Mouse (Mus musculus) embryonic stem cell, embryonic (primary cell): ENCODE results near the gene Mrpl42.

Source experiments
- CTCF ChIA-PET, 4 experiments: fragments of 300-600 bp in 2 of 4; fragments of 350-600 bp in 2 of 4; sonication (Branson Sonifier 250); formaldehyde crosslinking; loops; one replicate each; lab custom pipeline; 2022; ENCODE audit warnings: inconsistent platforms in 2 of 4; lab: Charles Lee
- POLR2A ChIA-PET, 4 experiments: fragments of 300-600 bp in 2 of 4; fragments of 350-600 bp in 2 of 4; sonication (Branson Sonifier 250); formaldehyde crosslinking; loops; one replicate each; lab custom pipeline; 2022; ENCODE audit warnings: antibody characterized with exemption in 4 of 4, inconsistent platforms in 1 of 4; lab: Charles Lee

Gene Mrpl42

DNA sequence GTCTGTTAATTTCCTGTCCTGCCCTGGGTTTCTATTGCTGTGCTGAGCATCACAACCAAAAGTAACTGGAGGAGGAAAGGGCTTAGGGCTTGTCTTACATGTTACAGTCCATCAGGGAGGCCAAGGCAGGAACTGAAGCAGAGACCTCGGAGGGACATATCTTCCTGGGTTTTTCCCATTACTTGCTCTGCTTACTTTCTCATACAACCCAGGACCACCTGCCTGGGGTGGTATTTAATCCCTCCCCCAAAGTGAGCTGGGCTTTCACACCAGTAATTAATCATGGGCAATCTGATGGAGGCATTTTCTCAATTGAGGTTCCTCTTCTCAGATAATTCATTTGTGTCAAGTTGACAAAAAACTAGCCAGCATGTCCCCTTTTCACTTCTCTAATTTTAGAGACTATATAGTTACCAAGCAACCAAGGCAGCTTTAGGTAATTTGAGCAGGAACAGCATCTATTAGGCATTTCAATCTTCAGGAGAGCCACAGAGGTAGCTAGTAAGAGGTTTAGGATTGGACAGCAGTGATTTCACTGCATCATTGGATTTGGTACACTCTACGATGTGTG, 28.9 kb upstream of the Mrpl42 start:
- CTCF ChIA-PET: no interaction called here
- POLR2A ChIA-PET: interaction anchor here in 3 of 4 experiments (1.3 to 6.8 kb wide), 5 partner anchors 12 to 23 kb away, joined by 5 to 129 read pairs (median 5); partner anchors contain the start of gene Ube2n (in 3 of the 3)

DNA sequence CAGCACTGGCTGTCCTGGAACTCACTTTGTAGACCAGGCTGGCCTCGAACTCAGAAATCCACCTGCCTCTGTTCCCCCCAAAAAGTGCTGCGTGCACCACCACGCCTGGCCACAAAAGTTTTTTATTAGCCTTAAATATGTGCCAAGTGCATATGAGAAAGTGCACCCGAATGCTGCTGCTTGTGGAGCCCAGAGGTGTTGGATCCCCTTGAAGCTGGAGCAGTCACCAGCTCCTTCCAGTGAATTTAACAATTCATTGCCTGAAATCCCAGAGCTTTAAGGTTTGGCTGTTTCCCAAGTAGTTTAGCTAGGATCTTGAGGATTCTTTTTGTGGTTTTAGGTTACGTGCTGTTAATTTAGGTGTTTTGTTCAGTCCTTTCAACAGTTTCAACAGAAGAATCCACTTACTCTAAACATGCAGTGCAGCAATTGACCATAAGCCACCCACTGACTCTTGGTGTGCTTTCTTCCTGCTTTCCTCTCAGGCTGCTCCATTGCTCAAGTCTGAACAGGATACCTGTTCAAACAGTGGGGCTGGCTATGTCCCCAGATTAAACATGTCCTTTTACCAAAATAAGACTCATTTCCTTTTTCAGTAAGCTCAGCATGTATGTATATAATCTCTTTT, 24.9 kb upstream of the Mrpl42 start:
- POLR2A ChIA-PET: interaction anchor here in 3 of 4 experiments (0.6 to 3.2 kb wide), 14 partner anchors 8 to 368 kb away, joined by 3 to 34 read pairs (median 4); partner anchors contain the start of gene Ube2n (in 2 of the 3)
- CTCF ChIA-PET: no interaction called here

DNA sequence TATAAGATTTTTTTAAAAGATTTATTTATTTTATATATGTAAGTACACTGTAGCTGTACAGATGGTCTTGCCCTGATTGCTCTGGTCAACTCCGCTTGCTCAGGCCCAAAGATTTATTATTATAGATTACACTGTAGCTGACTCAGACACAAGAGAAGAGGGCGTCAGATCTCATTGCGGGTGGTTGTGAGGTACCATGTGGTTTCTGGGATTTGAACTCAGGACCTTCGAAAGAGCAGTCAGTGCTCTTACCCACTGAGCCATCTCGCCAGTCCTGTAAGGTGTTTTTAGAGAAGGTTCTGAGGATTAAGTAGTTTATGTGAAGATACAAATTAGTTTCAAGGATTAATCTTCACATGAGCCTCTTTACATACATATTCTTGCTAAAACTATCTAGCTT, 24.1 kb upstream of the Mrpl42 start:
- CTCF ChIA-PET: no interaction called here

DNA sequence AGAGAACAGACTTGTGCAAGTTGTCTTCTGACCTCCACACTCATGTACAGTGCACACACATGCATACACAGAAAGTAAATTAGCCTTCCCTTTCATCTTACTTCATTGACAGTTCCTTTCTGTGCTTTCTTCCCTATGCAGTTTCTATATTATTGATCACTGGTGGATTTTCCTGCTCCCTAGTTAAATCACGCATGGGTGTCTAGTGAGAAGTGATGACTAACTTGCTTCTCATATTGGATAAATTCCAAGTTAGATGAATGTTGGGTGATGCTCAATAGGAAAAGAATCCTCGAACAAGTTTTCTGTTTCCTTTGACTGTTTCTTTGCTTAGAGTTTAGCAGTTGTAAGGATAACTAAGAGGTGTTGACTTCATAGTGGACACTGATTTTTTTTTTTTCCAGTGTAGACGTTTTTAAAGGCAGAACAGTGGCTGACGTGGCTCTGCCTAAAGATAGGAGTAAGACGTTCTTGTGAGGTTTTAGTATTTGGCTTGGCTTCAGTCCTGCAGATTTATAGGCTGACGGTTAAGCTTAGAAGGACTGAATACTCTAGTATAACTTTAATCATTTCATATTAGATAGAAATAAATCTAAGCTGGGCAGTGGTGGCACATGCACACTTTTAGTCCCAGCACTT, 23.4 kb upstream of the Mrpl42 start:
- CTCF ChIA-PET: no interaction called here
- POLR2A ChIA-PET: interaction anchor here in 3 of 4 experiments (0.6 to 3.2 kb wide), 6 partner anchors 8 to 929 kb away, joined by 4 to 34 read pairs (median 8); partner anchors contain the start of gene Ube2n (in 2 of the 3)

More for the DNA sequence above, 24.1 kb upstream of the Mrpl42 start:
- POLR2A ChIA-PET: interaction anchor here in 3 of 4 experiments (0.8 to 3.2 kb wide), 9 partner anchors 8 to 29 kb away, joined by 3 to 34 read pairs (median 6); partner anchors contain the start of gene Ube2n (in 2 of the 3)

DNA sequence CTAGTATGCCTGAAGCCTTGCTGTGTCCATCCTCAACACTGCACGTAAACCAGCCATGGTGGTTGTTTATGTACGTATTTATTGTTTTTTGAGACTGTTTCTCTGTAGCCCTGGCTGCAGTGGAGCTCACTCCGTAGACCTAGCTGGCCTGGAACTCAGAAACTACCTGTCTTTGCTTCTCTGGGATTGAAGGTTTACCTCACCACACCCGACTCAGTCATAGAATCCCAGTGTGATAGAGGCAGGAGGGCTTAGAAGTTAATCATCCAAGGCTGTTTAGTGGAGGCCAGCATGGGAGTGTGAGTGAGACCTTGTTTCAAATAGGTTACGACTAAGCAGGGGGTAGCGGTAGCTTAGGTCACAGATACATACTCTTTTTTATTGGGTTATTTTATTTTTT, 15.9 kb upstream of the Mrpl42 start:
- ChIA-PET POLR2A (interaction anchor here in 3 of 4 experiments (0.6 to 13.4 kb wide), 9 partner anchors 9 to 567 kb away, joined by 3 to 129 read pairs (median 3); partner anchors contain the start of gene Mrpl42 (in 1 of the 3)), CTCF (no interaction called here)

DNA sequence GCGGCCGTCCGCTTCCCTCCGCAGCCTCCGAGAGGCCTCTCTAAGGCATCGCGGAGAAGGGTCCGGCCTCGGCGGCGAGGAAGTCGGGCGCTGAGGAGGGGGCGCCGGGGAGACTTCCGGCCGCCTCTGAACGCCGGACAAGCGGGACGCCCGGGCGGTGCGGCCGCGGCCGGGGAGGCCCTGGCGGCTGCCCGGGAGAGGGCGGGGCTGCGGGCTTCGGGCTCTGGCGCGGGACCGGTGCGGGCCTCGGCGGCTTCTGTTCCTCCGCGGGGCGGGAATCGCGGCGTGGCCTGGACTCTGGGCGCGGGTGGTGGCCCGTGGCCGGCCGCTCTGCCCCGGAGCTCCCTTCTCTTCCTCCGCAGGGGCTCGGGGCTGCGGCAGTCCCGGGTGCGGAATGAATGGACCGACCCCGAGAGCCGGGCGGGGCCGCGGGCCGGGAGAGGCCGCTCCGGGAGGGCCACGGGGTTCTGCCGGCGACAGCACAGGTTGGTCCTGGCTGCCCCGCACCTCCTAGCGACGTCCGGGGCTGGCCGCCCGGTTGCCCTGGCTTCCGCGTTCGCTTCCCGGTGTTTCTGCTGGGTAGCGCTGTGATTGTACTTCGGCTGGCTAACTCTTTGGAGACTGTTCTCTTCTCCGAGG, 13.7 kb upstream of the Mrpl42 start:
- ChIA-PET CTCF (no interaction called here), POLR2A (interaction anchor here (0.5 to 13.4 kb wide), 79 partner anchors 7 to 1317 kb away, joined by 3 to 143 read pairs (median 5); partner anchors contain the start of genes Mrpl42 (in 4 of the 4), Eea1 (in 2 of the 4), Nudt4 (in 2 of the 4) and Socs2 (in 2 of the 4))

DNA sequence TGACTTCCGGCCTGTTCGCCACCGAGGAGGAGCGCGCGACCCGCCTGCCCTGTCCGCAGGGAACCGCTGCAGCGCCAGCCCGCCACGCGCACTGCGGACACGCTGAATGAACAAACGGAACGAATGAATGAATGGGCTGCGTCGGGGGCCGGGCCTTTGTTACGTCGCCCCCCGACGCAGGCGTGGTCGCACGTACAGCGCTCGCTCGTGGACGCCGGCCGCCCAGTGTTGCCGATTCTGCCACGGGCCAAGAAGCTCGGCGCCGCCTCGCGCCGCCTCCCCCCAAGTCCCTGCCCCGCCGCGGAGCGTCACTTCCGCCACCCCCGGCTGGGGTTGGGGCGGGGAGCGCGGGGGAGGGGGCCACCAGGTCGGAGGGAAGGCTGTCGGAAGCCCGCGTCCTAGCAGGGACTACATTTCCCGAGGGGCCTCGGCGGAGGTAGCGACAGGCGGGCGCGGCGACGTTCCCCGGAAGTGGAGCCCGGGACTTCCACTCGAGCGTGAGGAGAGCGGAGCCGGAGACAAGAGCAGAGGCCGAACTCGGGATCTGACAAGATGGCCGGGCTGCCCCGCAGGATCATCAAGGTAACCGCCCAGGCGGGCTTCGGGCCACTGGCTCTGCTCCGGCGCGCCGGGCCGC, 13.0 kb upstream of the Mrpl42 start, which contains the start of gene Ube2n:
Gene Ube2n (plus strand): TSS at position 490 of the 637 bp plus-strand sequence.
- POLR2A ChIA-PET: interaction anchor here (0.5 to 13.4 kb wide), 97 partner anchors 8 to 1316 kb away, joined by 3 to 143 read pairs (median 4); partner anchors contain the start of genes Mrpl42 (in 4 of the 4), Eea1 (in 2 of the 4), Nudt4 (in 2 of the 4) and Socs2 (in 2 of the 4)
- CTCF ChIA-PET: interaction anchor here in 2 of 4 experiments (0.6 to 1.0 kb wide), 2 partner anchors 9 to 21 kb away, joined by 3 to 9 read pairs; no protein-coding TSS in a partner anchor

DNA sequence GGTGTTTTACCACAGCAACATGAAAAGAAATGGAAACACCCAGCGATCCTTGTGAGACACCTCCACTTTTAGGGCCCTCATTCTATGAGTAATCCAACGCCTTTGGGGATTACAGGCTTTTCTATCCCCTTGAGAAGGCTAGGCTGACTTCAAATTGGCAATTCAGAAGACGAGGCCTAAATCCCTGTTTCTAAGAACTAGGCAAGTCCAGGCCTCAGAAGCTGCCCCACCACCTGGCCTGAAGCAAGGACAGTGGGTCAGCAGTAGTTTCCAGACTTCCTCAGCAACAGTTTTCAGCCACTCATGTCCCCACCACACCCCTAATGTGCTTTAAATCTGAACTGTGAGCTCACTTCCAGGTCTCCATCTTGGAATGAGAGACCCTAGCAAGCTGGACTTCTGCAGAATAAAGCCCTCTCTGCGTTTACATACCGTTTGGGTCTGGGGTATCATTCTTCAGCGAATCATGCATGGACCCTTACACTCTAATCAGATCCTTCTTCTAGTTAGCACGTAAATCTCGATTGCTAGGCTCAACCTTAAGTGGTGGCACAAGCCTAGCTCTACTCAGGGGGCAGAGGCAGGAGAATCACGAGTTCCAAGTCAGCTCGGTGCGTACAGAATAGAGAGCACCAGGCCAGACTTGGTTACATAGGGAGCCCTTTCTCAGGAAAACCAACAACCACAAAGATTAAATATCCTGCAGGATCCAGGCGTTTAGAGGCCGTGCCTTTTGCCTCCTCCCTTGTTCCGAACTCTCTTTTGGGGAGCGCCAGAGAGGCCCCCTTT, 12.2 kb upstream of the Mrpl42 start:
- ChIA-PET CTCF (interaction anchor here in 2 of 4 experiments (0.6 to 1.0 kb wide), 2 partner anchors 10 to 22 kb away, joined by 3 to 9 read pairs; no protein-coding TSS in a partner anchor), POLR2A (interaction anchor here (0.6 to 13.4 kb wide), 94 partner anchors 8 to 1208 kb away, joined by 3 to 143 read pairs (median 5); partner anchors contain the start of genes Mrpl42 (in 3 of the 4), Eea1 (in 2 of the 4), Nudt4 (in 2 of the 4) and Socs2 (in 2 of the 4))

DNA sequence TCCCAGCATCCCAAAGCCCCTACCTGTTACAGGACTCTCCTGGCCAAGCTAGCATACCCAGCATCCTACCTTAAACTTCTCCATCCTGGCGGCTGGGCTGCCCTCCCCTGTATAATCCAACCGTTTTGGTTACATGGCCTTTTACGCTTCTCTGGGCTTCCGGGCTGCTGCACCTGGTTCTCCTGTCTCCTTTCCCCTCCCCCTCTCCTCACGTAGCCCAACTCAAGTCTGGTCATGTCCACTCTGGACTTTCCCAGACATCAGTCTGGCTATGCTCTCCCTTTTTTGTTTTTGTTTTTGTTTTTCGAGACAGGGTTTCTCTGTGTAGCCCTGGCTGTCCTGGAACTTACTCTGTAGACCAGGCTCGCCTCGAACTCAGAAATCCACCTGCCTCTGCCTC, 10.9 kb upstream of the Mrpl42 start:
- ChIA-PET POLR2A (interaction anchor here (0.6 to 13.4 kb wide), 34 partner anchors 10 to 1104 kb away, joined by 3 to 143 read pairs (median 5); partner anchors contain the start of genes Mrpl42 (in 2 of the 4), Nudt4 (in 2 of the 4), Socs2 (in 2 of the 4) and Btg1 (in 1 of the 4)), CTCF (interaction anchor here in 2 of 4 experiments (0.5 to 1.1 kb wide), 3 partner anchors 11 to 522 kb away, joined by 3 to 6 read pairs (median 4); partner anchors contain the start of gene Mrpl42 (in 1 of the 2))

DNA sequence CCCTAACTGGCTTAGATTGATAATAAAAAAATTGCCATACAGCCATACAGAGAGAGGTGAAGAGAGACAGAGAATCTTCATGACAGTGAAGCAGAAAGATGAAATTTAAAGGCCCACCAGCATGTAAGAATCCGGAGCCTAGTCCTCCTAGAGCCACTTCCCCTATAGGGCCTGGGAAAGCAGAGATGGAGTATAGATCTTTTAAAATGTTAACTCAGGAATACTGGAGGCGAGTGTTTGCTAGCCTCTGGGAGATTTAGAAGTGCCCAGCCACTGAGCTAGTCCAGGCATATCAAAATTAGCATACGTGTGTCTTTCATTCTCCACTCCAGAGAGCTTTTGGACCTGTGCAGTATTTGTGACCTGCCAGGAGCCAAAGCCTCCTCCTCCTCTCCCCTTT, 7.5 kb upstream of the Mrpl42 start:
- POLR2A ChIA-PET: interaction anchor here in 2 of 4 experiments (0.8 to 1.6 kb wide), 5 partner anchors 10 to 55 kb away, joined by 3 to 6 read pairs (median 3); partner anchors contain the start of gene Nudt4 (in 1 of the 2)
- CTCF ChIA-PET: no interaction called here

DNA sequence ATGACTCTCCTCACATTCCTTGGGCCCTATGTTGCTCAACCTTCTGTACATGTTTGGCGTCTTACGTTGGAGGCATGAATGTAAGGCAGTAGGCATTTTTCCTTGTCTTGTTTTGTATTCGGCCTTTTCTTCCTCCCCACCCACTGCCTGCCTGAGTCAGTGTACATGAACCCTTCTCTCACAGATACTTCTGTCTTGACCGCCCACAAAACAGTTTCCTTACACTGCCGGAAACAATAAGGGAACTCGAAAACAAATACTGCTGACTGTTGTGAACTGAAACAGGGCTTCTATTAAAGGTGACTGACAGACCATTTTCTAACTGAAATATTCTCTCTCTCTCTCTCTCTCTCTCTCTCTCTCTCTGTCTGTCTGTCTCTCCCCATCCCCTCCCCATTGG, 7.1 kb upstream of the Mrpl42 start:
- CTCF ChIA-PET: no interaction called here
- POLR2A ChIA-PET: interaction anchor here in 2 of 4 experiments (1.4 to 2.9 kb wide), 3 partner anchors 10 to 11 kb away, joined by 3 to 12 read pairs (median 6); no protein-coding TSS in a partner anchor

DNA sequence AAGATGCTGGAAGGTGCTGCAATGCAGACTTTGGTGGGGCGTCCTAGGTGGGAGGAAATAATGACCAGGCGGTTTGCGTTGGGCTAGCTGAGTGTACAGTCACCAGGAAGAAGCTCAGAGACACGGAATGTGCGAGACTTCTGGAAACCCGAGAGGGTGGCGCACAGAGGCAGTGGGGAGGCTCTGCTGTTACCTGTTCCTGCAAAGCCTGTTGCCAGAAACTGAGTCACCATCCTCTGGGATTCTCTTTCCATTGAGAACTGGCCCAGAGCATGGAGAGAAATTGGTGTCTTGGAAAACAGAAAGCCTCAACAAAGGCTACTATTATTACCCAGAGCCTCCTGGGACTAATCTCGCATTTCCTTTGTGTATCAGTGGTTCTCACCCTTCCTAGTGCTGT, 6.4 kb upstream of the Mrpl42 start:
- ChIA-PET POLR2A (interaction anchor here in 2 of 4 experiments (0.6 to 2.9 kb wide), 6 partner anchors 9 to 1212 kb away, joined by 3 to 14 read pairs (median 4); no protein-coding TSS in a partner anchor), CTCF (no interaction called here)

DNA sequence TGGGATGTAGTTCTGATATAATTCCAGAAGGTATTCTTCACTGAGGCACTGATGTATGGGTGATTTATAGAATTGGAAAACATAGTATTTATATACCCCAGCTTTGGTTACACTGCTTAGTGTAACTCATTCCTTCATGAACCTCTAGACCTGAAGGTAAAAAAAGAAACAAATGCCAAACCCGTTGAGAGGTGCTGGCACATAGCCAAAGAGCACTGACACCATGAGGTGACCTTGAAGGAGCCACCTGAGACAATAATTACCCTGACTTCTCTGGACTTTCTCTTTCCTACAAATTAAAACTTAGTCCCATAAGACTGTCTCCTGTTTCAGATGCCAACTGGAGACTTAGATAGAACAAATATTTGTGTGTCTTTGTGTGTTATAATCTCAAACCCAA, 2.6 kb upstream of the Mrpl42 start:
- ChIA-PET CTCF (no interaction called here), POLR2A (interaction anchor here in 2 of 4 experiments (8.5 to 14.0 kb wide), 2 partner anchors 9 kb away, joined by 111 to 143 read pairs; partner anchors contain the start of gene Ube2n (in 2 of the 2))

DNA sequence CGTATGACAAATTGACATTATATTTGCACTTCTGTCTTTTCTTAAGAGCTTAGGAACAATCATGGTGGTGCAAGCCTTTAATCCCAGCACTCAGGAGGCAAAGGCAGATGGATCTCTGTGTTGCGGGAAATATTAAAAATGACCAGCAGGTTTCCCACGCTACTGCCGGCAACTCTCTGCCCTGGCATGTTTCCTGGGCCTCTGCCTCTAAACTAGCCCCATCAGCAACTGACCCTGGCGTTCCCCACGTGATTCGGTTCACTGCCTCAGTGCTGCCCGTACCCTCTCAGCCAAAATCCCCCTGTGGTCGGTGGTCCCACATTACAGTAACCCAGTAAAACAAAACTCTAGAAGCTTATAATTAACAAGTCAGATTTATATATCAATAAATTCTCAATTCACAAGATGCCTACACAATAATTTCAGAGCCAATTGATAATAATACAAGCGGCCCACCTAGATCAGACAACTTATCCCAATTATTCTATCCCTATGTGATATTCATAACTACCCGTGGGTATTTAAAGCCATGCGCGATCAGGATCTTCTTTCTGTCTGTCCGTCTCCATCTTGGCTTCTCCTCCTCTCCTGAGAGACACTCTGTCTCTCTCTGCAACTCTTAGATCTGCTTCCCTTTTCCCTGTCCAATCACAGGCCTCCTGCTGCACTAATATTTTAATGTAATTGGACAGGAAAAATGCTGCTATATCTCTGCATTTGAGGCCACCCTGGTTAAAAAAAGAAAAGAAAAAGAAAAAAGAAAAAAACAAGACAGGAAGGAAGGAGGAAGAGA, 1.9 kb upstream of the Mrpl42 start:
- ChIA-PET POLR2A (interaction anchor here in 2 of 4 experiments (1.3 to 14.0 kb wide), 3 partner anchors 10 to 89 kb away, joined by 3 to 143 read pairs (median 111); partner anchors contain the start of gene Ube2n (in 2 of the 2)), CTCF (no interaction called here)

DNA sequence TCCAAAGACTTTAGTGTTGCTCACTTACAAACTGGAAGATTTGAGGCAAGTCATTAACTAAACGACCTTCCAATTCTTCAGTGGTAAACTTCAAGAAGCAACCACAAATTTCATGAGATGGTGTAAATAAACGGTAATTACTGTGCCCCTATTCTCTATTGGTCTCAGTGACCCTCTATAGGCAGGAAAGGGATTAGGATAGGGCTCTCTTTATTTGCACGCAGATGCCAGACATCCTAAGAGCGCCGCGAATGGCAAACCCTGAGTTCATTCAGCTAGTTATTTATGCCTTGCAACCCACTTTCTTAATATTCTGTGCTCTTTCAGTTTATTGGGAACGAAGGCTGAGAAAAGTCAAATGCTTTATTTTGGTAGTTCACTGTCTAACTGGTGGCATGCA, 707 bp downstream of the Mrpl42 start:
- CTCF ChIA-PET: no interaction called here
- POLR2A ChIA-PET: interaction anchor here (0.6 to 14.0 kb wide), 10 partner anchors 11 to 143 kb away, joined by 3 to 143 read pairs (median 3); partner anchors contain the start of genes Ube2n (in 4 of the 4) and Socs2 (in 1 of the 4)
